Mouse (Mus musculus) cerebellum, adult 2 months (tissue): ENCODE data around the gene Ypel2. TPM values are rescaled to one million over a fixed set of nuclear protein-coding genes. Genes with fewer than 3 reads are reported as not detected.

ENCODE experiments used
- DNase-seq, 2 experiments: peaks; one replicate each; pipeline ENCODE4 v3.0.0; 2021
- H3K27ac ChIP-seq: fragments of 200-500 bp; 2 replicates; pipeline ENCODE4 v1.5.1; 2012; ENCODE audit warnings: low read length, control low read depth, inconsistent platforms; ENCODE audit not compliant: insufficient read depth
- H3K27me3 ChIP-seq: fragments of 200-500 bp; 2 replicates; pipeline ENCODE4 v1.6.1; 2012; ENCODE audit warnings: inconsistent platforms, mild to moderate bottlenecking, low read length, moderate library complexity; ENCODE audit not compliant: control insufficient read depth, insufficient read depth
- H3K4me1 ChIP-seq: fragments of 200-500 bp; 2 replicates; pipeline ENCODE4 v1.6.1; 2011; ENCODE audit warnings: low read length; ENCODE audit not compliant: control insufficient read depth, insufficient read depth
- H3K4me3 ChIP-seq: fragments of 200-500 bp; replicated peaks from 2 replicates; pipeline ENCODE3; 2011; ENCODE audit warnings: mild to moderate bottlenecking, low read depth, low read length, control low read depth; ENCODE audit not compliant: insufficient read depth
- CTCF ChIP-seq: fragments of 200-500 bp; IDR thresholded peaks from 2 replicates; pipeline ENCODE4 v1.5.1; 2011; ENCODE audit warnings: low read depth, mild to moderate bottlenecking, control low read depth, low read length, moderate library complexity, borderline replicate concordance; ENCODE audit not compliant: insufficient read depth
- POLR2A ChIP-seq: fragments of 200-500 bp; IDR thresholded peaks from 2 replicates; pipeline ENCODE4 v1.6.1; 2011; ENCODE audit warnings: low read length, control low read depth, borderline replicate concordance; ENCODE audit not compliant: insufficient read depth
- WGBS: fragments of 180-500 bp; shearing (Covaris S2); methylation state at CpG from one replicate; pipeline ENCODE4 v1.1.7; 2018; 5-methylcytosine and 5-hydroxymethylcytosine counted together
- polyA plus RNA-seq: library from polyadenylated mRNA; depleted of rRNA; stranded (reverse); fragments of >200 nt; gene quantifications from 2 replicates; pipeline ENCODE4 v1.2.3, GENCODE M21; 2012

Ypel2 gene
- polyA plus RNA-seq, 1 experiment: 26.7 TPM

- Histone ChIP-seq H3K4me3 (no peak overlapping the region), H3K27ac (no peak overlapping the region), H3K27me3 (no peaks in the 10 kb centered on the region), H3K4me1 (no peaks in the 10 kb centered on the region; the same call in 1 of the 2 replicates)
- WGBS: 73% methylated on average over 4 of the region's 4 CpGs
- TF ChIP-seq CTCF (no peak), POLR2A (no peak)
- DNase-seq: no peak
These were observed 29.3 kb upstream of the Ypel2 start for GRCm38 (mm10) chr11:87022765-87023164.

DNA sequence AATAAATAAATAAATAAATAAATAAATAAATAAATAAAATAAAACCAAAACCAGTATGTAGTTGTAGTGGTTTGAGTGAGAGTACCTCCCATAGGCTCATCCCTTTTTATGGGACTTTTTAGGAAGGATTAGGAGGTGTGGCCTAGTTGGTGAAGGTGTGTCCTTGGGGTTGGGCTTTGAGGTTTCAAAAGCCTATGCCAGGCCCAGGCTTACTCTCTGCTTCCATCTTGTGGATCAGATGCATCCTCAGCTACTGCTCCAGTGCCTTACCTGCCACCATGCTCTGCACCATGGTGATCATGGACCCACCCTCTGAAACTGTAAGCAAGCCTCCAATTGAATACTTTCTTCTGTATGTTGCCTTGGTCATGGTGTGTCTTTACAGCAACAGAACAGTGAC, 28.0 kb upstream of the Ypel2 start:
- H3K27me3 ChIP-seq: no peaks in the 10 kb centered on the region
- no peak for DNase-seq
- H3K27ac ChIP-seq: no peak overlapping the region
- H3K4me1 ChIP-seq: no peaks in the 10 kb centered on the region; the same call in 1 of the 2 replicates
- no peak for TF ChIP-seq CTCF
- TF ChIP-seq POLR2A: no peak
- no peak overlapping the region for H3K4me3 ChIP-seq

- WGBS: 84% methylated on average over 5 of the region's 5 CpGs
- TF ChIP-seq CTCF (no peak), POLR2A (no peak)
- H3K4me3 ChIP-seq: no peak overlapping the region
These were observed 26.9 kb upstream of the Ypel2 start for GRCm38 (mm10) chr11:87020449-87020848.

GRCm38 (mm10) chr11:87019431-87019830, 25.9 kb upstream of the Ypel2 start:
- H3K27ac ChIP-seq: no peak overlapping the region
- WGBS: 88% methylated on average over 8 of the region's 8 CpGs
- no peaks in the 10 kb centered on the region for H3K4me1 ChIP-seq
- TF ChIP-seq CTCF (no peak), POLR2A (no peak)
- no peak for DNase-seq
- no peaks in the 10 kb centered on the region for H3K27me3 ChIP-seq
- H3K4me3 ChIP-seq: no peak overlapping the region

More at GRCm38 (mm10) chr11:87020449-87020848, 26.9 kb upstream of the Ypel2 start:
- Histone ChIP-seq H3K4me1 (no peaks in the 10 kb centered on the region), H3K27me3 (no peaks in the 10 kb centered on the region), H3K27ac (no peak overlapping the region)
- DNase-seq: no peak

DNA sequence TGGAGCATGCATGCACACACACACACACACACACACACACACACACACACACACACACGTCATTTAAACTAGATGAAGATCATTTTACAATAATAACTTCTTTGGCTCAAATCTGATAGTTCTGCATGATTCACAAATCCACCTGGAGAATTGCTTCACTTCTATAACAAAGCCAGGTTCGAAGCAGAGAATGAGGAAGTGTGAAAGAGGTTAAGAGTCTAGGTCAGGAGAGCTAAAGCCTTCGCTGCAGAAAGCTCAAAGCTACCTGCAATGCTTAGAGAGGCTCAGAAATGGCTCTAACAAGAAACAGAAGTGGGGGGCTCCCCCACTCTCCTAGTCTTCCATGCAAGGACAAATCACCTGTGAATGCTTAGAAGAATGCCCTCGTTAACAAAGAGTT, 24.6 kb upstream of the Ypel2 start:
- Histone ChIP-seq H3K4me3 (no peak overlapping the region), H3K27ac (no peak overlapping the region), H3K4me1 (no peaks in the 10 kb centered on the region), H3K27me3 (no peaks in the 10 kb centered on the region)
- WGBS: 77% methylated on average over 4 of the region's 4 CpGs
- TF ChIP-seq POLR2A (no peak), CTCF (no peak)
- DNase-seq: no peak

GRCm38 (mm10) chr11:87015691-87016090, 22.2 kb upstream of the Ypel2 start:
- Histone ChIP-seq H3K27ac (no peak overlapping the region), H3K4me1 (no peaks in the 10 kb centered on the region), H3K4me3 (no peak overlapping the region), H3K27me3 (no peaks in the 10 kb centered on the region)
- WGBS: 85% methylated on average over 3 of the region's 3 CpGs
- no peak for TF ChIP-seq CTCF
- no peak for DNase-seq

- WGBS: 15% methylated on average over 9 of the region's 9 CpGs
- H3K27ac ChIP-seq: no peak overlapping the region
- DNase-seq: peak; percentile 69 to 79
- H3K27me3 ChIP-seq: no peaks in the 10 kb centered on the region
- no peak overlapping the region for H3K4me3 ChIP-seq
- TF ChIP-seq CTCF (peak; percentile 63), POLR2A (no peak)
- H3K4me1 ChIP-seq: no peaks in the 10 kb centered on the region
These were observed 17.0 kb upstream of the Ypel2 start for GRCm38 (mm10) chr11:87010476-87010875.

DNA sequence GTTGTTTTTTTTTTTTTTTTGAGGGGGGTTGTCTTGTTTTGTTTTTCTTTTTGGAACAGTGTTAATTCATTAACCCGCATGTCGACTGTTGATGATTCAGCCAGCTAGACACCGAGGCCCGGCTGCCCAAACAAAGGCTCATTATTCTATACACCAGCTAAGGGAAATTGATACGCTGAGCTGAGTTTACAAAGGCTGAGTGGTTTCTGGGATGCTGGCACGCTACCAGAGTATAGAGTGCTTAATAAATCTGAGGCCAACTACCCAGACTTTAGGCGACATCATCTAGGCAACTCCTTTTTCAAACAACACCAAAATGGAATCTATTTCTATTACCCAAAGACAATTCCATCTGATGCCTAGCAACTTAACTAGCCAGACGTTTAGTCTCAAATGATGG, 13.9 kb upstream of the Ypel2 start:
- no peak for TF ChIP-seq POLR2A
- no peaks in the 10 kb centered on the region for H3K4me1 ChIP-seq
- DNase-seq: no peak
- H3K4me3 ChIP-seq: no peak overlapping the region
- 39% methylated on average over 8 of the region's 8 CpGs for WGBS
- H3K27me3 ChIP-seq: no peaks in the 10 kb centered on the region
- no peak overlapping the region for H3K27ac ChIP-seq
